Mouse (Mus musculus) olfactory bulb, adult 2 months (tissue): ENCODE results near the gene Gm45713. TPM values are rescaled to one million over a fixed set of nuclear protein-coding genes. Genes with fewer than 3 reads are reported as not detected.
"Not testable (repeated sequence)": the region's sequence is repeated elsewhere in the genome, so short reads cannot be mapped to it uniquely, and the experiment has no call there.

Experiments
- H3K27ac ChIP-seq: fragments of 200-500 bp; 2 replicates; pipeline ENCODE4 v1.5.1; 2012; ENCODE audit warnings: low read depth, low read length; ENCODE audit not compliant: insufficient read depth
- H3K4me1 ChIP-seq: fragments of 200-500 bp; 2 replicates; pipeline ENCODE4 v1.6.1; 2012; ENCODE audit warnings: low read length; ENCODE audit not compliant: control insufficient read depth, insufficient read depth
- H3K4me3 ChIP-seq: fragments of 200-500 bp; 2 replicates; pipeline ENCODE4 v1.5.1; 2012; ENCODE audit warnings: mild to moderate bottlenecking, low read depth, low read length, moderate library complexity; ENCODE audit not compliant: insufficient read depth
- CTCF ChIP-seq: fragments of 200-500 bp; IDR thresholded peaks from 2 replicates; pipeline ENCODE4 v1.5.1; 2012; ENCODE audit warnings: low read depth, mild to moderate bottlenecking, low read length, moderate library complexity; ENCODE audit not compliant: insufficient read depth
- POLR2A ChIP-seq: fragments of 200-500 bp; IDR thresholded peaks from 2 replicates; pipeline ENCODE4 v1.6.1; 2012; ENCODE audit warnings: mild to moderate bottlenecking, low read depth, low read length, moderate library complexity; ENCODE audit not compliant: insufficient read depth
- WGBS: fragments of 180-500 bp; shearing (Covaris S2); methylation state at CpG from one replicate; pipeline ENCODE4 v1.1.7; 2018; 5-methylcytosine and 5-hydroxymethylcytosine counted together
- polyA plus RNA-seq: library from polyadenylated mRNA; stranded (reverse); fragments of >200 nt; gene quantifications from 2 replicates; pipeline ENCODE4 v1.2.4, GENCODE M21; 2012; ENCODE audit warnings: low replicate concordance; ENCODE audit not compliant: missing spikeins, insufficient read depth, insufficient read length

The Gm45713 gene
- polyA plus RNA-seq, 1 experiment: not detected

DNA sequence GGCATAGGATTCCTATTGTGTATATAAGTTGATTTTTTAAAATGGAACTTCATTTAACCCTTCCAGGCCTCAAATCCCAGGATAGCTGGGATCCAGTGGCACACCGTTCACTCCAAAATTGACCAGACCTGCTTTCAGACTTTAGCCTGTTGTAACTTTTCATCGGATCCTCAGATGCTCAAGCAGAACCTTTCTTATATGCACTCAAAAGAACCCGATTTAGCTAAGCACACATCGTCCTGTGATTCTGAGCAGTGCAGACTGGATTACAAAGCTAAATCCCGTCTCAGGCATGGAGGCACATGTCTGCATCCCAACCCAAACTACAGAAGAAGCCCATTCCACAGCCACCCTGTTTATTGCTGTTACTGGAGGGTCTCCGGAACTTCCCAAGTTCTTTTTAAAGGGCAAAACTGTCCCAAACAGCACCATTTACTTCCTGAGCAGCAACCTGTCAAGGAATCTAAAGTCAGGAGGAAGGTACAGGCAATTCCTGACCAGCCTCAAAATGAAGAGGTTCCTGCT lies 8.3 kb downstream of the Gm45713 start:
- Histone ChIP-seq H3K4me3 (peak overlapping the region; percentile 77), H3K4me1 (peaks cover 24% of the 10 kb centered on the region), H3K27ac (no peak overlapping the region)
- WGBS: 1% methylated on average over 6 of the region's 6 CpGs
- TF ChIP-seq CTCF (no peak), POLR2A (no peak)

DNA sequence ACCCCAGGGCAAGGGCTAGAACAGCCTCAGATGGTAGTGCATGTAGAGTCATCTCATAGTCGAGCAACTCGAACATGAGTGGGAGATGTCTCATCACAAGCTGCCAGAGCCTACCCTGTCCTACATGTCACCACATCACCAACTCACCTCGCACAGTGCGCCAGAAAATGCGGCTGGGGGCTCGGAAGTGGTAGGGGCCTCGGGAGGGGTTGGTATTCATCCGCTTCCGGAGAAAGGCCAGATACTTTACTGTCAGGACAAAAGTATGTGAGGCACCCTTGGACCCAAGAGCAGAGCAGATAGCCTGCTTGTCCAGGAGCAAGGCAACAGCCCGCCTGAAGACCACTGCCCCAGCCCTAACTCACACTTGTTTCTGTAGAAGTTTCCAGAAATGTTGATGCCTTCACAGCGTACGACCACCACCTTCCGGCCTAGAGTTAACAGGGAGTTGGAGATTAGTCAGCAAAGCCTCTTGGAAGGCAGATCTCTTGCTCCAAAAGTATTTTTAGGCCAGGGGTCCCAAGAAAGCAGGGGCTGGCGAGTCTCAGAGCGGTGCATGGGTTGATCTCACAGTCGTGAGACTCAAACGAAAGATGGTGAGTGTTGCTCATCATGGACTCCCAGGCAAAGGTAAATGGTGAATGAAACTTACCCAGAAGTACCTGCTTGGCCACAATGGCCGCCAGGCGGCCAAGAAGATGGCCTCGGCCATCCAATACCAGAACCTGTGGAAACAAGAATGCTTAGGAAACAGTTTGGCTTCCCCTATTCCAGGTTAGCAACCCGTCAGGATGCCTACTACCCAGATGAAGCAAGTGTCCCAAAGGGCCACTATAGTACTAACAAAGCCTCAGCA lies 9.0 kb downstream of the Gm45713 start:
- H3K27ac ChIP-seq: no peak overlapping the region
- 43% methylated on average over 21 of the region's 21 CpGs for WGBS
- no peak for TF ChIP-seq CTCF
- no peak for TF ChIP-seq POLR2A

DNA sequence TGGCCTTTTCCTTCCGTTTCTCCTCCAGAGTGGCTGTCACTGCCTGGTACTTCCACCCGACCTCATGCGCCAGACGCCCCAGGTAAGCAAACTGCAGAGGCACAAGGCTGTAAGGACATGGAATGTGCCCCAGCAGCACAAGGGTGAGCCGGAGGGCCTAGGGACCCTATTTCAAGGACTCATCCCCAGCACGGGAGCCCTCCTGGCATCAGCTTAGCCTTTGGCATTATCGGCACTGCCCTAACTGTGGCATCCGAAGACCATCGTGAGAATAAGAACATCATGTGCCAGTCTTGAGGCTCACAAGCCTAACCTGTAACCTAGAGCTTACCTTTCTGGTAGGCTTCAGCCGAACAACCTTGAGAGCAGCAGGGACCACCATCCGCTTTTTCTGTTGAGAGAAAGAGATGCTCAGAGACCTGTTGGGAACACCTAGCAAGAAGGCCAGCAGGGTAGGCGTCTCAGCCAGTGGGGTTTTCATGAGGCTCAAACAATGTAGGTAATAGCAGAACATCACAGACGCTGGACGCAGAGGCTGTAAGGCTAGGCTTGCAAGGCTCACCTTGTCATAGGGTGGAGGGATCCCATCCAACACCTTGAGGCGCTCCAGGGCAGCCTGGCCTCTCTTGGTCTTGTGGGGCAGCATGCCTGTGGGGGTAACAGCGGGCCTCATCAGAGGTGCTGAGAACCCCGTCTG lies 9.7 kb downstream of the Gm45713 start:
- TF ChIP-seq CTCF (no peak), POLR2A (no peak)
- no peak overlapping the region for H3K27ac ChIP-seq
- peaks cover 29% of the 10 kb centered on the region for H3K4me1 ChIP-seq
- 76% methylated on average over 17 of the region's 17 CpGs for WGBS
- H3K4me3 ChIP-seq: no peak overlapping the region

More for the DNA sequence above, 9.0 kb downstream of the Gm45713 start:
- Histone ChIP-seq H3K4me3 (peak overlapping the region; percentile 7; the same call in 1 of the 2 replicates), H3K4me1 (peaks cover 29% of the 10 kb centered on the region)

DNA sequence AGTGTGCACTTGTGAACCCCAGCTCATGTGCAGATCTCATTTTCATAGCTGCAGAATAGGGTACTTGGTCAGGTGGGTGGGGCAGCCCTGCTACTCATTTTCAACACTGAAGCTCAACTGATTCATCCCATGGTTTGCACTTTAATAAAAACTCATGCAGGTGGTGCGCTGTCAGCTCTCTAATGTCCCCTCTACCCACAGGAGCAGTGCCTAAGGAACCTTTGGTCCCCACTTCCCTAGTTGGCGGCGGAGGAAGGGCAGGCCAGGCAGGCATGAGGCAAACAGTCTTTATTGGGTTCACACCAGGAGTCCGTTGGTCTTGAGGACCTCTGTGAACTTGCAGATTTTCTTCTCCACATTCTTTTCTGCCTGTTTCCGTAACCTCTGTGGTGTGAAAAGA lies 10.4 kb downstream of the Gm45713 start:
- 65% methylated on average over 5 of the region's 5 CpGs for WGBS
- H3K4me1 ChIP-seq: peaks cover 29% of the 10 kb centered on the region

DNA sequence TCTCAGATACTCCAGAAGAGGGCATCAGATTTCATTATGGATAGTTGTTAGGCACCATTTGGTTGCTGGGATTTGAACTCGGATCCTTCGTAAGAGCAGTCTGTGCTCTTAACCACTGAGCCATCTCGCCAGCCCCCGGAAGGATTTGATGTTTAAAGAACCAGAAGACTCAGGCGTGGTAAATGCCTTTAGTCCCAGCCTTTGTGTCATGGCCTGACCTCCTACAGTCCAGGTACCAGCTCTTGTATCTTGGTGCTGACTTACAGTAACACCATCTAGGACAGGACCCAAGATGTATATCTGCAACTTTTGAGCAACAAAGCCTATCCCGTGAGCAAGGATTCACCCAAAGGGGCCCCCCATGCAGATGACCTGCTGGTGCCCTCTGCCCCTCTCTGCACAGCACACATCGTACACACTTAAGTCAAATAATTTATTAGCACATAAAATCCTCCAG lies 10.9 kb downstream of the Gm45713 start:
- H3K27ac ChIP-seq: no peak overlapping the region
- 39% methylated on average over 7 of the region's 7 CpGs for WGBS
- H3K4me3 ChIP-seq: no peak overlapping the region
- no peak for TF ChIP-seq POLR2A
- TF ChIP-seq CTCF: no peak
- H3K4me1 ChIP-seq: peaks cover 29% of the 10 kb centered on the region

More for the DNA sequence above, 10.4 kb downstream of the Gm45713 start:
- not testable (repeated sequence) for H3K27ac ChIP-seq, H3K4me3 ChIP-seq

GRCm38 (mm10) chr7:45124224-45125143 lies 11.5 kb downstream of the Gm45713 start, which contains the start of gene Rps11:
TSS of gene Rps11 (minus strand) at chr7:45124439.
- no peak for TF ChIP-seq CTCF
- TF ChIP-seq POLR2A: peak; percentile 75
- peaks cover 27% of the 10 kb centered on the region for H3K4me1 ChIP-seq
- 1% methylated on average over 59 of the region's 59 CpGs for WGBS
- peak within 1 kb of the TSS; percentile 63 for H3K27ac ChIP-seq
- H3K4me3 ChIP-seq: peak within 1 kb of the TSS; percentile 74

- H3K27ac ChIP-seq: no peak overlapping the region
Observed at GRCm38 (mm10) chr7:45123186-45123570, 12.9 kb downstream of the Gm45713 start.

DNA sequence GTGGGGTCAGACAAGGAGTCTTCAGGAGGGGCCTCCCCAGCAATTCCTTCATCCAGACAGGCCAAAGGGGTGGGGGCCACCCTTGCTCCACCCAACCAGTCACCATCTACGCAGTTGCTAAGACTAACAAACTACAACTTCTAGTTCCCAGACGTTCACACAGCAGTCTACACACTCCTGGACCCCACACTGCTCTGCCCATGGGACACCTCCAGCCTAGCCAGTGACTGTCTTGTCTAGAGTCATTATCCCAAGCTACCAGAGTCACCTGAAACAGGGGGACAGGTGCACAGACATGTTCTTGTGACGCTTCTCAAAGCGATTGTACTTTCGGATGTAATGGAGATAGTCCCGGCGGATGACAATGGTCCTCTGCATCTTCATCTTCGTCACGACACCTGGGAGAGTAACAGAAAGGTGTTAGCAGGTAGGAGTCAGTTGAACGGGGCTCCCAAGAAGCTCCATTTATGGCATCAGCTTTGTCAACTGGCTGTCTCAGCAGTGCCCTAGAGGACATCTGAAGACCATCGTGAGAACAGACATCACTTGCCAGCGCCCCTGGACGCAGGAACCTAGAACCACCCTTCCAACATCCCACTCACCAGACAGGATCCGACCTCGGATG lies 13.4 kb downstream of the Gm45713 start:
- TF ChIP-seq CTCF (no peak), POLR2A (no peak)
- 82% methylated on average over 15 of the region's 15 CpGs for WGBS
- Histone ChIP-seq H3K4me1 (peaks cover 22% of the 10 kb centered on the region), H3K4me3 (peak overlapping the region; percentile 74), H3K27ac (no peak overlapping the region)

More at GRCm38 (mm10) chr7:45123186-45123570, 12.9 kb downstream of the Gm45713 start:
- no peak for TF ChIP-seq POLR2A
- TF ChIP-seq CTCF: no peak
- 16% methylated on average over 12 of the region's 12 CpGs for WGBS
- Histone ChIP-seq H3K4me3 (peak overlapping the region; percentile 74), H3K4me1 (peaks cover 22% of the 10 kb centered on the region)
